Mouse (Mus musculus): ENCODE data around the gene Hax1. TPM values are rescaled to one million over a fixed set of nuclear protein-coding genes. Genes with fewer than 3 reads are reported as not detected.

Hax1 gene
- polyA plus RNA-seq, 1 experiment: 296 TPM

DNA sequence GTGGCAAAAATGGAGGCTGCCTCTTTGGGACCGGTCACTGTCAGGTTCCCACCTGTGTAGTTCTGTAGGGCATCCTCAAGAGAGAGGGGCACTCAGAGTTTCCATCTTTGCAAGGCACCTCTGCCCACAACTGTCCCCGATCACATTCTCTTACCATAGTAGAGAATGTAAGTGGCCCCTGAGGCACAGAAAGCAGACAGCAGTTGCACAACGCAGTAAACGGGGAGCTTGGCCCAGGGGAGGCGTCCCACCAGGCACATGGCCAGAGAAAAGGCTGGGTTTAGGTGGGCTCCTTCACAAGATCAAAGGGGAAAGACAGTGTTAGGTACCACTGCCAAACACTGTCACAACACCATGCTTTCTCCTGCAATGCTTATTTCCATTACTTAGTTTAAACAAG, 32.6 kb downstream of the Hax1 start:
- no peak for TF ChIP-seq FOSL1 (IDR thresholded peaks at IDR 0.05; ENCODE audit: insufficient read depth, low read length, poor library complexity, severe bottlenecking)
- TF ChIP-seq CTCF (IDR thresholded peaks at IDR 0.05; ENCODE audit: control insufficient read depth, insufficient read depth, insufficient read length): no peak
- TF ChIP-seq USF1 (IDR thresholded peaks at IDR 0.05; ENCODE audit: low read depth): no peak
- no peak for TF ChIP-seq CEBPB (IDR thresholded peaks at IDR 0.05; ENCODE audit: low read depth)
- Histone ChIP-seq H3ac (ENCODE audit: control insufficient read depth, insufficient read length, low read depth) (no peak overlapping the region), H3K4me3 (ENCODE audit: insufficient read depth, poor library complexity, severe bottlenecking) (no peak overlapping the region), H3K27me3 (ENCODE audit: control insufficient read depth, insufficient read depth, insufficient read length) (no peaks in the 10 kb centered on the region), H3K79me2 (ENCODE audit: control insufficient read depth, insufficient read depth) (peaks cover 43% of the 10 kb centered on the region), H3K79me3 (ENCODE audit: low read depth) (peaks cover 10% of the 10 kb centered on the region), H3K36me3 (ENCODE audit: control insufficient read depth, insufficient read depth) (no peaks in the 10 kb centered on the region)

DNA sequence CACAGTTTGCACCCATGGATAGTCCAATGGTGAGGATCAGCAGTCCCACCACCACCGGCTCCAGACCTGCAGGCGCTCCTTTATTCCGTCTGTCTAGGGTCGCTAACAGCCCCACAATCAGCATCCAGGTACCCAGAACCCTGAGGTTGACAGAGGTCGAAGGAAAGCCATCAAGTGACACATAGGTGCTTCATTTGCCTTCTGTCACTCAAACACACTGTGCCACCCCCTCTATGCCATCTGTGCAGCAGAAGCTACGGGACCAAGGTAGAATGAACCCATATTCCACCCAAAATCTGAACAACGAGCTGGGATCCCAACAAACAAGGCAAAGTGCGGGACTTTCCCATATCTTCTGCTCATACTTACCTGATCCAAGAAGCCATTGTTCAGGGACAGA, 33.0 kb downstream of the Hax1 start:
- Histone ChIP-seq H3K79me3 (ENCODE audit: low read depth) (peaks cover 10% of the 10 kb centered on the region), H3ac (ENCODE audit: control insufficient read depth, insufficient read length, low read depth) (no peak overlapping the region)
- no peak for TF ChIP-seq MAX (IDR thresholded peaks at IDR 0.05)
- no peak for TF ChIP-seq MYOG (IDR thresholded peaks at IDR 0.05; ENCODE audit: control insufficient read depth, extremely low read depth, insufficient read length)
- TF ChIP-seq CEBPB (IDR thresholded peaks at IDR 0.05; ENCODE audit: low read depth): no peak
- no peak for TF ChIP-seq CTCF (IDR thresholded peaks at IDR 0.05; ENCODE audit: control insufficient read depth, insufficient read depth, insufficient read length)
- no peak for TF ChIP-seq FOSL1 (IDR thresholded peaks at IDR 0.05; ENCODE audit: insufficient read depth, low read length, poor library complexity, severe bottlenecking)
- no peak for TF ChIP-seq USF1 (IDR thresholded peaks at IDR 0.05; ENCODE audit: low read depth)
- no peak for TF ChIP-seq MYOD1 (IDR thresholded peaks at IDR 0.05; ENCODE audit: control insufficient read depth, insufficient read length, low read depth)

DNA sequence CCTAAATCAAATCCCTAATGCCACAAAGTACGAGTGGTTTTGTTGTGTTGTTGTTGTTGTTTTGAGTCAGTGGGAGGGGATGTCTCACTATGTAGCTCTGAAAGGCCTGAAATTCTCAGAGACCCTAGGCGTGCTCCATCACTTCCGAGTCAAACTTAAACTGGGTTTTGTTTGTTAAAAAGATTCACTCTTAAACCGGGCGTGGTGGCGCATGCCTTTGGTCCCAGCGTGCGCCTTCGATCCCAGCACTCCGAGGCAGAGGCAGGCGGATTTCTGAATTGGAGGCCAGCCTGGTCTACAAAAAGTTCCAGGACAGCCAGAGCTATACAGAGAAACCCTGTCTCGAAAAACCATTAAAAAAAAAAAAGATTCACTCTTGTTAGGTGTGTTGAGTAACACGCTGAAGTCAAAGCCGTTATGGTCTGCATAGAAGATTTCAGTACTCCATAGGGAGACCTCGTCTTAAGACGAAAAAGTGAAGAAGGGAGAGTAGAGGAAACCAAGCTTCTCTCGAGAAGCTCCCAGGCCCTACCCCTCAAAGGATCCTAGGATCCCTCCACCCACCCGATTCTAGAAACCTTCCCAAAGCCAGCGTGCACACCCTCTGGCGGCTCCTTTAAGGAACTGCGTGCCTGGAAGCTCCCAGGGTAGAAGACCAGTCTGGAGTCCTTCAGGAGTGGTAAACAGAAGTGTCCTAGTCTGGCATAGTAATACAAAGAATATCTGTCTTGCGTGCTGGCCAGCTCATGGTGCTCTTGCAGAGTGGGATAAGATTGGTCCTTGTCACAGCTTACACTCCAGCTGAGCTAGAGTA, 34.4 kb downstream of the Hax1 start:
- H3K36me3 ChIP-seq (ENCODE audit: control insufficient read depth, insufficient read depth): peaks cover 8% of the 10 kb centered on the region
- H3K79me2 ChIP-seq (ENCODE audit: control insufficient read depth, insufficient read depth): peaks cover 61% of the 10 kb centered on the region
- peak overlapping the region; percentile 55 for H3ac ChIP-seq (ENCODE audit: control insufficient read depth, insufficient read length, low read depth)
- H3K27me3 ChIP-seq (ENCODE audit: control insufficient read depth, insufficient read depth, insufficient read length): no peaks in the 10 kb centered on the region
- peaks cover 18% of the 10 kb centered on the region for H3K79me3 ChIP-seq (ENCODE audit: low read depth)
- TF ChIP-seq CTCF (IDR thresholded peaks at IDR 0.05; ENCODE audit: control insufficient read depth, insufficient read depth, insufficient read length) (peak; percentile 34), MYOG (IDR thresholded peaks at IDR 0.05; ENCODE audit: control insufficient read depth, extremely low read depth, insufficient read length) (no peak), MYOD1 (IDR thresholded peaks at IDR 0.05; ENCODE audit: control insufficient read depth, insufficient read length, low read depth) (no peak)
- H3K4me3 ChIP-seq (ENCODE audit: insufficient read depth, poor library complexity, severe bottlenecking): peak overlapping the region; percentile 73

More for the DNA sequence above, 33.0 kb downstream of the Hax1 start:
- H3K27me3 ChIP-seq (ENCODE audit: control insufficient read depth, insufficient read depth, insufficient read length): no peaks in the 10 kb centered on the region
- H3K36me3 ChIP-seq (ENCODE audit: control insufficient read depth, insufficient read depth): no peaks in the 10 kb centered on the region
- H3K79me2 ChIP-seq (ENCODE audit: control insufficient read depth, insufficient read depth): peaks cover 47% of the 10 kb centered on the region
- H3K4me3 ChIP-seq (ENCODE audit: insufficient read depth, poor library complexity, severe bottlenecking): no peak overlapping the region

DNA sequence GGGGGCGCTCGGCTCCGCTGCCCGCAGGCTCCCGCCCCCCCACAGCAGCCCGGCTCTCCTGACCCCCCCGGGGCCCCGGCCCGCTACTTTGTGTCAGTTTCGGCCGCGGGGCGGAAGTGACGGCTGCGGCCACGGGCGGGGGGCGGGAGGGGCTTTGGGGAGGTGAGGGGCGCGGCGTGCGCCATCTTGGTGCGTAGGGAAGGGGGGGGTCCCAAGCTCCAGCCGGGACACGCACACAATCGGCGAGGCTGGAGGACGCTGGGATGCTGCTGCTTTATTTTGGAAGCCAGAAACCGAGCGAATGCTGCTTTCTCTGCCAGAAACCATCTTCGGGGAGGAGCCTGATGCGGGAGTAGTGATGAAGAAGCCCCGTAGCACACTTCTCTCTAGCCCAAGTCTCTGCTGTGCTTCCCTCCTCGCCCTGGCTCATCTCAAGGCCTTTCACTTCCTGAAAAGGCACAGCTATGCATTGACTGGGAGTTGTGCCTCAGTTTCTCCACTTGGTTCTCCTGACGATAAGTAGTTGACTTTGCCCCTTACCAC, 35.3 kb downstream of the Hax1 start, which contains the start of gene Atp8b2:
Atp8b2 (minus strand) TSS at position 288 of the 543 bp plus-strand sequence.
- H3K27me3 ChIP-seq (ENCODE audit: control insufficient read depth, insufficient read depth, insufficient read length): no peaks in the 10 kb centered on the region
- H3ac ChIP-seq (ENCODE audit: control insufficient read depth, insufficient read length, low read depth): peak within 1 kb of the TSS; percentile 94
- peaks cover 66% of the 10 kb centered on the region for H3K79me2 ChIP-seq (ENCODE audit: control insufficient read depth, insufficient read depth)
- peaks cover 18% of the 10 kb centered on the region for H3K79me3 ChIP-seq (ENCODE audit: low read depth)
- H3K36me3 ChIP-seq (ENCODE audit: control insufficient read depth, insufficient read depth): peaks cover 13% of the 10 kb centered on the region
- H3K4me3 ChIP-seq (ENCODE audit: insufficient read depth, poor library complexity, severe bottlenecking): peak within 1 kb of the TSS; percentile 73
- TF ChIP-seq MYOD1 (IDR thresholded peaks at IDR 0.05; ENCODE audit: control insufficient read depth, insufficient read length, low read depth) (no peak), USF1 (IDR thresholded peaks at IDR 0.05; ENCODE audit: low read depth) (no peak), MYOG (IDR thresholded peaks at IDR 0.05; ENCODE audit: control insufficient read depth, extremely low read depth, insufficient read length) (no peak), CTCF (IDR thresholded peaks at IDR 0.05; ENCODE audit: control insufficient read depth, insufficient read depth, insufficient read length) (no peak), MAX (IDR thresholded peaks at IDR 0.05) (no peak), FOSL1 (IDR thresholded peaks at IDR 0.05; ENCODE audit: insufficient read depth, low read length, poor library complexity, severe bottlenecking) (no peak), CEBPB (IDR thresholded peaks at IDR 0.05; ENCODE audit: low read depth) (no peak)

DNA sequence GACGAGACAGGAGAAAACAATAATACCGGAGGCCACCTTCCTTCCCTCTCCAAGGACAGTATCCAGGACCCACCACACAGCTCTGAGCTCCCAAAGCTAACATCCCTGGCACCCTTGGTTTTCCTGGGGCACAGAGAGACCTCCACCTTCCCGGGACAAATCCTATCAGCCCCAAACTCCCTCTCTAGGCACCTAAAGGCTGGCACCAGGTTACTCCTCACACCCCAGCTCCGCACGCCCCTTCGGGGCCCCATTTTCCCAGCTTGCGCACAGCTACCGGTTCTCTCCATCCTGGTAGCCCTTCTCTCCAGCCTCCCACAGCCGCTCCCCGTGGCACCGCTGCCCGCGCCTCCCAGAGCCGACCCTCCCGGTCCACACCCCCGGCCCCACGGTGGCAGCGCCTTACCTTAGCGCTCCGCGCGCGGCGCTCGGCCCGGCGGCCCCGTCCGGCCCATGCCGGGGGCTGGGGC, 35.8 kb downstream of the Hax1 start:
- Histone ChIP-seq H3K4me3 (ENCODE audit: insufficient read depth, poor library complexity, severe bottlenecking) (peak overlapping the region; percentile 73), H3K79me2 (ENCODE audit: control insufficient read depth, insufficient read depth) (peaks cover 66% of the 10 kb centered on the region), H3ac (ENCODE audit: control insufficient read depth, insufficient read length, low read depth) (peak overlapping the region; percentile 94), H3K36me3 (ENCODE audit: control insufficient read depth, insufficient read depth) (peaks cover 15% of the 10 kb centered on the region), H3K27me3 (ENCODE audit: control insufficient read depth, insufficient read depth, insufficient read length) (no peaks in the 10 kb centered on the region), H3K79me3 (ENCODE audit: low read depth) (peaks cover 18% of the 10 kb centered on the region)
- TF ChIP-seq MAX (IDR thresholded peaks at IDR 0.05) (no peak), MYOG (IDR thresholded peaks at IDR 0.05; ENCODE audit: control insufficient read depth, extremely low read depth, insufficient read length) (no peak), USF1 (IDR thresholded peaks at IDR 0.05; ENCODE audit: low read depth) (no peak), FOSL1 (IDR thresholded peaks at IDR 0.05; ENCODE audit: insufficient read depth, low read length, poor library complexity, severe bottlenecking) (no peak), CTCF (IDR thresholded peaks at IDR 0.05; ENCODE audit: control insufficient read depth, insufficient read depth, insufficient read length) (no peak)

Measured in C2C12 (cell line).